Mouse (Mus musculus): ENCODE measurements around the gene Irf1.

The Irf1 gene

DNA sequence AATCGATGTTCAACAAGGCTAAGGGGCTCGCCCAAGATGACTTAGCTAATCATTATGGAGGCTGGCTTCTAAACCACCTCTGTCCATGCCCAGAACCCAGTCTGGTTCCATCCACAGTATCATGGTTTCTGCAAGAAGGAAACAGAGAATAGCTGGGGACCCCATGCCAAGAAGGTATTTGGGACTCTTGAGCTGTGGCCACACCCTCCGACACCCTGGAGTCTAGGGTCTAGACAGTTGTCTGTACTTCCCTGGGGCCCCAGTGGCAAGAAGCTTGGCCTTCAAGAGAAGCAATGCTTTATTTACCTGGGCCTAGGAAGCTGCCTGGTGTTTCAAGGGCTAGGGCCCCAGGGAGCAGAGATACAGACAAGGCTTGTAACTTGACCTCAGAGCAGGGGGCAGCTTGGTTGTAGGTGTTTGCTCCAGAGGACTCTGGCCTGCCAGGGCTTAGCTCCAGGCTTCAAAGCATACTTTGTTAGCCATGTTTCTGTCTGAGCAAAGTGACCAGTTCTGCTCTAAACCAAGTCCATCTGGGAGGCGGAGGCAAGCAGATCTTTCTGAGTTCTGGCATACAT lies 11.5 kb downstream of the Irf1 start:
- in situ Hi-C loops (cut with MboI, MseI) = no loop called here

DNA sequence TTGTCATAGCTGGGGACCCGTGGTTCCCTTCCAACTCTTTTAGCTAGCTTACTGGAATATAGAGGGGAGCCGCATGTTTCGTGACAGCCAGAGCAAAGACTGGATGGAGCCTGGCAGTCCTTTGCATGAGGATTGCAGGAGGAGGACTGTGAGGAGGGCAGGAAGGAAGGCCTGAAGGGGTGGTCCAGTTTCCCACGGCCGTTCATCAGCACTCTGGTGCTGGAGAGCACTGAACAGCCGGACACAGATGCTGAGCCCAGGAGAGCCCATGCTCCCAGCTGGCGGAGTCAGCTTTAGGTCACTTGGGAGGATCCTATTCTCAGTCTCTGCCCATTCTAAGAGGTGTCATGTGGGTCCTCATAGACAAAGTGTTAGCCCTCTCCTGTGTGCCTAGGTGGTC lies 12.2 kb downstream of the Irf1 start:
- in situ Hi-C loops (cut with MboI, MseI) = no loop called here

- in situ Hi-C loops (cut with MboI, MseI) = no loop called here
Measured at GRCm38 (mm10) chr11:53783288-53783687, 13.5 kb downstream of the Irf1 start.

DNA sequence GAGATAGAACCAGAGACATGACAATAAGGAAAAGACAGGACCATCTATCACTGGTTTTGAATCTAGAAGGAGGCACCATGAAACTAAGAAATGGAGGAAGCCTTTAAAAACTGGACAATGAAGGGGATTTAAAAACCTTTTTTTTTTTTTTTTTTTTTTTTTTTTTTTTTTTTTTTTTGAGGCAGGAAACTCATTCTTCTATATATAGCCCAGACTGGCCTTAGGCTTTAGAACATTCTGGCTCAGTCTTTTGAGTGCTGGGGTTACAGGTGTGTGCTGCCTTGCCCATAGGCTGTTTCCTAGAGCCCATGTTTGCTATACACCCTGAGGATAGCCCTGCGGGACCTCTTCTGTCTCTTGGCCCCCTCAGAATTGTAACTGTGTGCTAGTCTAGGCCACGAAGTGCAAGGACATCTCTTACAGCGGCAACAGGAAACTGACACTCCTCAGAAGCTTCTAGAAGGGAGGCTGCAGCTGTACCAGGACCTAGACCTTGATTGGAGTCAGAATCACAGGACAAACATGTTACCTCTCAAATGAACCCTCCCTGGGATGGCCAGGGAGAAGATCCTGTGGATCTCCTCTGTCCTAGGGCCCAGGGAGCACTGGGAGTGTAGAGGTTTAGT lies 15.6 kb downstream of the Irf1 start:
- in situ Hi-C loops (cut with MboI, MseI) = no loop called here

- in situ Hi-C loops (cut with MboI, MseI) = no loop called here
Measured at GRCm38 (mm10) chr11:53786058-53787031, 16.5 kb downstream of the Irf1 start.

- in situ Hi-C loops (cut with MboI, MseI) = no loop called here
Measured at GRCm38 (mm10) chr11:53788196-53788595, 18.4 kb downstream of the Irf1 start.

- in situ Hi-C loops (cut with MboI, MseI) = no loop called here
Measured at GRCm38 (mm10) chr11:53789277-53789676, 19.5 kb downstream of the Irf1 start.

- in situ Hi-C loops (cut with MboI, MseI) = no loop called here
Measured at GRCm38 (mm10) chr11:53792986-53793385, 23.2 kb downstream of the Irf1 start.

DNA sequence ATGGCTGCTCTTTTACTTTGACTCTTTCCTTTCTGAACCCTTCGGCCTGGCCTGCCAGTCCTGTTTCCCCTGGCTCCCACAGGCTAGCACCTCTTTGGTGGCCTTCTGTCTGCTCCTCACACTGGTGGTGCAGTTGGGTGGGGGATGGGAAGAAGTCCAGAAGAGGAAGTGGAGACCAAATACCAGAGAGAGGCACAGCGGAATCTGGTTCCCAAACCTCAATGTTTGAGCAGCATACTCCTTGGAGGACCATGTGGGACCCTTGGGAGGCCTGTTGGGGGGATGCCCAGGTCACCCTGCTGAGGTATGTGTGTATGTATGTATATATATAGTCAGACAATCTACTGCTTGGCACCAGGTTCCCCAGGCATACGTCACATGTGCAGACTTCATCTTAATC lies 24.2 kb downstream of the Irf1 start:
- in situ Hi-C loops (cut with MboI, MseI) = no loop called here

DNA sequence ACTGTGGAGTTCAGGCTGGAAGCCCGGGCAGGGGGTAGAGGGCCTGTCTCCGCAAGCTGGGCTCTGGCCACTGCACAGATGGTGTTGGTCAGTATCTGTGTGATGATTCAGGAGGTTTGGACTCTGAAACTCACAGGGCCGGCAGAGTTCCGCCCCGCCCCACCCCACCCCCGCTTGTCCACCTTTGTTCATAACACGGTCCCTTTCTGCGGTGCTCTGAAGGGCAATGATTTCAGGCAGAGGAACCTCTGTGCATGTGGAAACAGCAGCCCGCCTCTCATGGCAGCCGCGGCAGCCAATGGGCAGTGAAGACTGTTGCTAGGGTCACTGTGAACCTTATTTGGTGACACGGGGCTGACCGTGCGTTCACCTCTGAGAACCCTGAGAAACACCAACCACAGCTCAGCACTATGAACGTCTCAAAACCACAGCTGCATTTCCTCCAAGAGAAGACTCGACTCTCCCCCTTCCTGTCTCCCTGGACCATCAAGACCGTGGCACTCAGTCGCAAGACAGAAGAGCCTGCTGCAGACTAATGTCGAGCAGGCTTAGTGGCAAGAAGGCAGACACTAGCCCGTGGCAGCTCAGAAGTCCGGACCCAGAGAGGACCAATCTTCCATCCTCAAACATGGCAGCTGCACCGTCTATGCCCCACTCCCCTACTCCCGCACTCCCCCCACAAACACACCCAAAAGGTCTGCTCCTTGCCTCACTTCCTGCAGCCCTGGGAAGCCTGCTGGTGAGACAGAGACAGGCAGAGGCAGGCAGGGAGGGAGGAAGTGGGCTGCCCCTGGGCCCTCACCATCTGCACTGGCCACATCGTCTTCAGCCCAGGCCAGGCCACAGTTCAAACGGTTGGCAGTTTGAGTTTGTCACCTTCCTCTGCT lies 25.1 kb downstream of the Irf1 start:
- in situ Hi-C loops (cut with MboI, MseI) = no loop called here

GRCm38 (mm10) chr11:53795813-53796212 lies 26.0 kb downstream of the Irf1 start:
- in situ Hi-C loops (cut with MboI, MseI) = no loop called here

DNA sequence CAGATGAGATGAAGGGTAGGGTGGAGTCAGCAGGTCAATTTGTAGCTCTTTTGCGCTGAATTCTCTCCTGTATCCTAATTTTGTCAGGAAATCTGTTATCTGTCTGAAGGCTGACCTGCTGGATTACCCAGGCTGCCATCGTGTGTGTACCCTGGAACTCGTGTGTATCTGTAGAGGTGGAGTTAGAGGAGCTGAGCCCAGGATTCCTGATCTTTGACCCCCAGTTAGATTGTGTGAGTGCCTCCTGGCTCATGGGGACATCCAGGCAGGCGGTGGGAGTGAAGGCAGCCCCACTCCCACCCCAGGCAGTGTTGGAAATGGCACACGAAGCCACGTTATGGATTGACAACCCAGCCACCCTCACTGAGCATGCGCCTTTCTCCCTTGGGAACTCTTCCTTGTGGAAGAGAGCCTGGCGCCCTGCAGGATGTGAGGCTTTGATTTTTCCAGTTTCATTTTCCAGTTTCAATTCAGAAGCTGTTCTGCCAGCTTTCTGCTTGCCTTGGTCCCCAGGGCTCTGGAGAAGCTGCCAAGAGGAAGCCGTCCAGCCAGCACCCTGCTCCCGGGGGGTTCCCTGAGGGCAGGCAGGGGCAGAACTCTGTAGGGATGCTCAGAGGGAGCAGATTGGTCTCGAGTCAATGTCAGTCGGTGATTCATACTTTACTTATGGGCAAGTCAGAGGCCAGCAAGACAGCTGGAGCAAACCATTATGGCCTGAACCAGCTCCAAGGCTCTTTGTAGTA lies 26.8 kb downstream of the Irf1 start:
- in situ Hi-C loops (cut with MboI, MseI) = no loop called here

DNA sequence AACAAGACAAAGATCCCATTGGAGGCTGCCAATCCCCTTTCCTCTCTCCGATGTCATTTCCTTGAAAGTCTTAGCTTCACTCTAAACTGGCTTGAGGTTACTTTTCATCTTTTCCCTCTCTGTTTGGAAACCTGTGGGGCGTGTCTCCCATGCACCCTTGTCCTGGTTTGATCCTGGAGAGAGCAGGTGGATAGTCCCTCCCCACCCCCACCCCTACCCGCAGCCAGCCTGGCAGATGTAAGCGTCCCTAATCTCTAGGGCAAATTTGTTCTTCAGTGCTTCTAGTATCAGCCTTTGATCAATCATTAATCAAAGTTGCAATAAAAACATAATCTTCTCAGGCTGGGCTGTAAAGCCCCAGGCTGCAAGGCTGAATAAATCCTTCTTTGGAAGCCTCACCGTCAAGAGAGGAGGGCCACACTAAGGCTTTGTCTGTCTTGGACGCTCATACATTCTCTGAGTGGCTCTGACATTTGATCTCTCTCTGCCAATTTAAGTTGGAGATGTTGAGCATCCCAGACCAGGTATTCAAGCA lies 27.6 kb downstream of the Irf1 start:
- in situ Hi-C loops (cut with MboI, MseI) = no loop called here

DNA sequence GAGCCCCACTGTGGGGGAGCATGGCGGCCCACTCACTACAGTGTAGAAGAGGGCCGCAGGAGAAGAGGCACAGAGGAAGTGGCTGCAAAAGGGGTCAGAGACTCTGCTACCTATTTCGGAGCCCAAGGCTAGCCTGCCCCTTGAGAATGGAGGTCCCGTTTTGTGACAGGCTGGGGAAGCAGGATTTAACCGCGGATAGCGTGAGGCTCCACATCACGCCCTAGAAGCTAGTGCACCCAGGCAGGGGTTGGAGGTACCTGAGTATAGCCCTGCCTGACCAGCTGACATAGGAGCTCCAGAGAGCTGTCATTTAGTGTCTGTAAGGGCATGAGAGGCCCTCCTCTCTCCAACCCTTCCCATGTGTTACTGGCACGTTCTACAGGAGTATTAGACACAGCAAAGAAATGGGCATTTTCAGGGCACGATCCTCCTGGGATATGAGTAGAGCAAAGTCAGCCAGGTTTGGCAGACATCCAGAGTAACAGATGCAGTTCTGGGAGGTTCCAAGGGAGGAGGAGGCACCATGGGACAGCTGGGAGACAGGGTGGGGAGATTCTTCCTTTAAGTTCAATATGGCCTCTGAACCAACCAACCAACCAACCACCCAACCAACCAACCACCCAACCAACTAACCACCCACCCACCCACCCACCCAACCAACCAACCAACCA lies 28.4 kb downstream of the Irf1 start:
- in situ Hi-C loops (cut with MboI, MseI) = no loop called here

DNA sequence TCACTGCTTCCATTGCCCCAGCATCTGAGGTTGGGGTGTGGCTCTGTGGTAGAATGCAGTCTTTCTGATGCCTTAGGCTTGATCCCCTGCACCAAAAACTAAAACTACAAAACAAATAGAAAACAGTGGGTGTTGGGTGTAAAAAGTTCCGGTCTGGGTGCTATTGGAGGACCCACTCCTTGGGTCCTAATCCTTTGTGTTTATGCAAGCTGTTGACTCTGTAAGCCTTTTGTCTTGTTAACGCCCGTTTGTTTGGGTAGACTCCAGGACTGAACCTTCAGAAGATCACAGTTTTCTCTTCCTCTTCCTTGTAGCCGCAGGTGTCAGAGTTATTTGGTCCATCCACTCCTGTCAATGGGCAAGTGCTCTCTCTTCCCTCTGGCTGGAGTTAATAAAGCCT lies 30.2 kb downstream of the Irf1 start:
- in situ Hi-C loops (cut with MboI, MseI) = loop anchor here (10.0 kb wide), 1 partner anchor 695 kb away; no protein-coding TSS in a partner anchor

GRCm38 (mm10) chr11:53800975-53801374 lies 31.2 kb downstream of the Irf1 start:
- in situ Hi-C loops (cut with MboI, MseI) = loop anchor here (10.0 kb wide), 1 partner anchor 696 kb away; no protein-coding TSS in a partner anchor

DNA sequence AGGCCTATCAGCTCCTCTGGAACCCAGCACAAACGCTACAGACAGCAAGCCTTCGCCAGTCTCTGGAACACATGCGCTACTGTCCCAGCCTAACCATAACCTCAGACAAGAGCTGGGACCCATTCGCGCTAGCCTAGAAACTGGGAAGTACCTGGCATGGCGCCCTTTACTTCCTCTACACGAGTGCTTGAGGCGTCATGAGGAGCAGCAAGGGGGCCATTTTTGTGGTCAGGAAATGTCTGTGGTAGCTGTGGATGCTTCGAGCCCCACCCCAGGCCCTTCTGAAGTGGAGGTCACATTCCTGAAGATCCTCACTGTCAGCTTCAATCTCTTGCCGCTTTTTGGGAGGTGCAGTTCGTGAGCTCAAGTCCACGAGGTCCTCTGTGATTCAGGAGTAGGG lies 33.3 kb downstream of the Irf1 start:
- in situ Hi-C loops (cut with MboI, MseI) = loop anchor here (10.0 kb wide), 1 partner anchor 698 kb away; no protein-coding TSS in a partner anchor

DNA sequence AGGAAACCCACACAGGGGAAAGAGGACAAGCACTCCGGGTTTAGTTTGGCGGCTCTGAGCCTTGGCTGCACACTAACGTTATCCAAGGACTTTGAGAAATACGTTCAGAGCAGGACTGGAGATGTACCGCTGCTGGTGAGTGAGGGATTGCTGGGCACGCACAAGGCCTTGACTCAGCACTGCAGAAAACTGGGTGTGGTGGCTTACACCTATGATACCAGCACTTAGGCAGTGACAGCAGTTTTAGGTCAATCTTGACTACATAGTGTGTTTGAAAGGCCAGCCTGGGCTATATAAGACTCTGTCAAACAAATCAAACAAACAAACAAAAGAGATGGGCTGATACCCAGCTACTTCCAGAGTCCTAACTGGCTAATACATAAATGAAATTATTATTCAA lies 33.7 kb downstream of the Irf1 start:
- in situ Hi-C loops (cut with MboI, MseI) = loop anchor here (10.0 kb wide), 1 partner anchor 699 kb away; no protein-coding TSS in a partner anchor

- in situ Hi-C loops (cut with MboI, MseI) = loop anchor here (10.0 kb wide), 1 partner anchor 700 kb away; no protein-coding TSS in a partner anchor
Measured at GRCm38 (mm10) chr11:53804569-53805344, 34.9 kb downstream of the Irf1 start.

All from T-helper 2 cell (primary cell).